Comparison of ENCODE assay signal across 30 mouse cellular contexts in genomic region chr2:153558464-153558863, GRCm38 (mm10). TPM values are rescaled to one million over a fixed set of nuclear protein-coding genes. Genes with fewer than 3 reads are reported as not detected.
DNase-seq lines count a peak whose midpoint lies in the region; ATAC-seq lines count a peak whose summit lies in the region.
"Had no signal": no experiment of that assay in that cellular context is flagged by ENCODE, and none has a peak within 500 bp of the region (broad histone marks: within the 10 kb centered on the region; RNA-seq: fewer than 3 reads in every experiment).

No protein-coding gene starts in this region.

- H3K4me2 ChIP-seq in liver, embryonic 13.5 days = peak overlapping the region; percentile 11; the same call in 1 of the 2 replicates
- H3K4me2 ChIP-seq: embryonic facial prominence, embryonic 13.5 days; forebrain, embryonic 15.5 days; heart, embryonic 15.5 days; intestine, embryonic 15.5 days; limb, embryonic 13.5 days; midbrain, embryonic 13.5 days had no signal

- H3K36me3 ChIP-seq in heart, embryonic 10.5 days = no peaks in the 10 kb centered on the region
- no peaks in the 10 kb centered on the region for H3K36me3 ChIP-seq in liver, embryonic 13.5 days
- no peaks in the 10 kb centered on the region for H3K36me3 ChIP-seq in macrophage (ENCODE audit: inconsistent target)
- H3K36me3 ChIP-seq: embryonic facial prominence, embryonic 13.5 days; forebrain, embryonic 10.5 days; forebrain, embryonic 15.5 days; heart, embryonic 15.5 days; intestine, embryonic 15.5 days; limb, embryonic 13.5 days; midbrain, embryonic 13.5 days had no signal

- peaks cover 64% of the 10 kb centered on the region for H3K4me1 ChIP-seq in heart, embryonic 10.5 days
- peaks cover 78% of the 10 kb centered on the region for H3K4me1 ChIP-seq in liver, embryonic 13.5 days (replicated peaks)

- no peaks in the 10 kb centered on the region for H3K79me2 ChIP-seq in macrophage (ENCODE audit: inconsistent target)

- no peaks in the 10 kb centered on the region for H3K9me3 ChIP-seq in heart, embryonic 10.5 days
- no peaks in the 10 kb centered on the region for H3K9me3 ChIP-seq in liver, embryonic 13.5 days (replicated peaks)
- H3K9me3 ChIP-seq: embryonic facial prominence, embryonic 13.5 days; forebrain, embryonic 10.5 days; forebrain, embryonic 15.5 days; heart, embryonic 15.5 days; intestine, embryonic 15.5 days; limb, embryonic 13.5 days; midbrain, embryonic 13.5 days had no signal

- DNase-seq in heart, embryonic 10.5 days (ENCODE audit: low spot score) = no peak
- no peak for DNase-seq in heart, adult 11 months
- DNase-seq in liver, embryonic 13.5 days = no peak
- DNase-seq in spleen, adult 18-20 months = no peak
- no peak for DNase-seq in frontal cortex, postnatal 36 days (ENCODE audit: low spot score in 2 of 2)
- DNase-seq in spleen, postnatal 4 days (ENCODE audit: low spot score in 2 of 2) = no peak
- DNase-seq in right cerebral cortex, postnatal 4 days = no peak
- DNase-seq: adrenal gland, postnatal 36 days; cerebellum, adult 8-10 months; cerebellum, postnatal 25 days; kidney, adult 2 months; kidney, postnatal 36 days; lung, adult 2 months; lung, postnatal 10 days; retina, postnatal 1 day; right cerebral cortex, postnatal 14 days; thymus, adult 18-20 months; thymus, postnatal 25 days had no signal

- H3K27ac ChIP-seq in heart, embryonic 10.5 days = 0 out of 2 replicates have a peak overlapping the region, but pooled peaks have one; percentile 19
- peak overlapping the region; percentile 62 for H3K27ac ChIP-seq in liver, embryonic 13.5 days
- peak overlapping the region; percentile 10; the same call in 1 of the 2 replicates for H3K27ac ChIP-seq in macrophage
- H3K27ac ChIP-seq: embryonic facial prominence, embryonic 13.5 days; forebrain, embryonic 10.5 days; forebrain, embryonic 15.5 days; heart, embryonic 15.5 days; hindbrain, postnatal 0 days; intestine, embryonic 15.5 days; layer of hippocampus, adult 2 months; left cerebral cortex, adult 2 months; limb, embryonic 13.5 days; midbrain, embryonic 13.5 days; stomach, postnatal 0 days had no signal

- 43% methylated on average over 6 of the region's 6 CpGs for WGBS in heart, embryonic 10.5 days
- 36% methylated on average over 6 of the region's 6 CpGs for WGBS in liver, embryonic 13.5 days (ENCODE audit: insufficient replicate concordance)
- 68% methylated on average over 6 of the region's 6 CpGs for WGBS in macrophage (ENCODE audit: missing documents)

- H3K4me3 ChIP-seq in heart, embryonic 10.5 days = no peak overlapping the region
- H3K4me3 ChIP-seq in liver, embryonic 13.5 days (replicated peaks) = no peak overlapping the region
- H3K4me3 ChIP-seq in macrophage (ENCODE audit: inconsistent target) = no peak overlapping the region
- H3K4me3 ChIP-seq: embryonic facial prominence, embryonic 13.5 days; forebrain, embryonic 10.5 days; forebrain, embryonic 15.5 days; heart, embryonic 15.5 days; intestine, embryonic 15.5 days; layer of hippocampus, adult 2 months; left cerebral cortex, adult 2 months; limb, embryonic 13.5 days; midbrain, embryonic 13.5 days had no signal

- H3K27me3 ChIP-seq in heart, embryonic 10.5 days (ENCODE audit: insufficient read depth, poor library complexity, severe bottlenecking) = 0 out of 2 replicates have a peak, but pooled peaks cover 5% of the 10 kb centered on the region
- no peaks in the 10 kb centered on the region for H3K27me3 ChIP-seq in liver, embryonic 13.5 days
- H3K27me3 ChIP-seq: forebrain, embryonic 15.5 days; heart, embryonic 15.5 days; intestine, embryonic 15.5 days had no signal

- ATAC-seq in liver, embryonic 13.5 days (ENCODE audit: low read depth) = peak; percentile 50
- ATAC-seq: forebrain, embryonic 15.5 days; hindbrain, postnatal 0 days; intestine, embryonic 15.5 days; midbrain, embryonic 13.5 days had no signal

- no peak overlapping the region for H3K9ac ChIP-seq in liver, embryonic 13.5 days
- H3K9ac ChIP-seq: embryonic facial prominence, embryonic 13.5 days; forebrain, embryonic 15.5 days; heart, embryonic 15.5 days; intestine, embryonic 15.5 days; limb, embryonic 13.5 days; midbrain, embryonic 13.5 days had no signal

RNA-seq across cellular contexts. Expression of gene Nol4l, which starts 28.7 kb away (rescaled TPM):
- polyA plus RNA-seq in heart, embryonic 10.5 days (2016; fragmentation: Nextera tagmentation; extraction: Ambion mirVana) = 20.8 and 21.4 TPM in 2 replicates
- polyA plus RNA-seq in liver, embryonic 13.5 days (2015; fragmentation: Nextera tagmentation; extraction: Ambion mirVana) = 5.3 and 5.4 TPM in 2 replicates
- total RNA-seq in macrophage (2018; cell fraction: chromatin; rRNA removed) = 10 to 100 TPM in 20 of 26 experiments, 1 to 10 TPM in 6; 5.5 to 37.0 (median 24.0) TPM
- 10 to 100 TPM in 9 of 26 experiments, 1 to 10 TPM in 17; 4.3 to 12.1 (median 9.4) TPM for total RNA-seq in macrophage (2018; cell fraction: cytosol; rRNA removed)
- total RNA-seq in macrophage (2018; cell fraction: nucleus; rRNA removed) = 10 to 100 TPM in 22 of 26 experiments, 1 to 10 TPM in 4; 7.2 to 31.3 (median 23.5) TPM
- 5.3 to 6.8 TPM (median 5.8 TPM) in 3 replicates for polyA plus RNA-seq in macrophage (2018)

Comparison
In these comparisons a context has a peak if more than half of its experiments do, and no peak if none do; other contexts are left out.
1. H3K27ac ChIP-seq: peak in every context shown above with its lines; median percentile 62 in liver, embryonic 13.5 days; 19 in heart, embryonic 10.5 days; 10 in macrophage.